Mouse (Mus musculus): ENCODE data around the gene Hacl1.
A peak's percentile ranks its signal among the peaks of the same experiment; 100 is the strongest.

The Hacl1 gene

GRCm38 (mm10) chr14:31571419-31571818 is 69.7 kb downstream of the Hacl1 start:
- DNase-seq, result no peak

GRCm38 (mm10) chr14:31570131-31570951 is 70.7 kb downstream of the Hacl1 start:
- DNase-seq, result no peak

- peak; percentile 33 to 60 for DNase-seq
These were observed 71.9 kb downstream of the Hacl1 start for GRCm38 (mm10) chr14:31569151-31569631.

GRCm38 (mm10) chr14:31565478-31566212 is 75.4 kb downstream of the Hacl1 start:
- DNase-seq, result no peak

- peak; percentile 73 to 83 for DNase-seq
These were observed 76.5 kb downstream of the Hacl1 start for GRCm38 (mm10) chr14:31564452-31565179.

- peak; percentile 71 to 79 for DNase-seq
These were observed 80.2 kb downstream of the Hacl1 start for GRCm38 (mm10) chr14:31560886-31561285.

GRCm38 (mm10) chr14:31559216-31559615 is 81.9 kb downstream of the Hacl1 start:
- no peak for DNase-seq

- peak; percentile 43 to 61 for DNase-seq
These were observed 83.3 kb downstream of the Hacl1 start for GRCm38 (mm10) chr14:31557784-31558183.

- DNase-seq, result peak in 1 of 2 experiments; percentile 26
These were observed 83.8 kb downstream of the Hacl1 start for GRCm38 (mm10) chr14:31557273-31557672.

- DNase-seq, result no peak
These were observed 84.4 kb downstream of the Hacl1 start for GRCm38 (mm10) chr14:31556526-31557260.

- no peak for DNase-seq
These were observed 85.1 kb downstream of the Hacl1 start for GRCm38 (mm10) chr14:31555963-31556434.

- no peak for DNase-seq
These were observed 86.1 kb downstream of the Hacl1 start for GRCm38 (mm10) chr14:31555021-31555420.

Data from kidney, postnatal 4 days (tissue).